Mouse (Mus musculus): ENCODE measurements around the gene Gltpd2.

DNA sequence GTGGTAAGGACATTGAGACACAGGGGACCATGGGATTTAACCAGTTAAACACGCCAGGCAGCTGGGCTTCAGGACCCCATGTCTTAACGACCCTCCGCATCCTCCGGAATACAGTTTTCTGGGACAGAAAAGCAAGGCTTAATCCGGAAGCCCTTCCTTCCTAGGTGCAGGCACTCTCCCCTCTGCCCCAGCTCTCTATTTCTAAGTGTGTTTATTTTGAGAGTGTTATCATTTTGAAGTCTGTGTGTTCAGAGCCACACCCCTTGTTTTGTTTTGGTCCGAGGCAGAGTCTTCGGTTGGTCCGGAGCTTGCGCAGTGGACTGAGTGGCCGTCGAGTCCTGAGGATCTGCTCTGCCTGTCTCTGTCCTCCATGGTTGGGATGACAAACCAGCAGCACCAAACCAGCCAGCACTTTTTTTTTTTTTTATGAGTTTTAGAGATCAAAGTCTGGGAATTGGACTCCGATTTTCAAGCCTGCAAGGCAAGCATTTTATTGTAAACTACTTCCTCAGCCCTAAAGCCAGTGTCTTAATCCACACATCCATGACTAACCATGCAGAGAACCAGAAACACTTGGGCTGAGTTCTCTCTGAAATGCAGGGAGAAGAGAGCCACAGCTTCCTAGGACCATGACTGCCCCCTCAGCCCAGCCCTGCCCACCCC lies 44.0 kb upstream of the Gltpd2 start:
- TF ChIP-seq CTCF (IDR thresholded peaks at IDR 0.05; ENCODE audit: low read depth) (no peak), EP300 (optimal IDR thresholded peaks at IDR 0.05) (no peak)
